Mouse (Mus musculus) hindbrain, embryonic 10.5 days (tissue): ENCODE results near the gene Clca2. TPM values are rescaled to one million over a fixed set of nuclear protein-coding genes. Genes with fewer than 3 reads are reported as not detected.

Source experiments
- DNase-seq: peaks from one replicate; pipeline ENCODE4 v3.0.0-alpha.2; 2017; ENCODE audit warnings: low spot score
- H3K27ac ChIP-seq: fragments of 300-500 bp; sonication (generic); 2 replicates; pipeline ENCODE4 v1.5.1; 2016; ENCODE audit warnings: mild to moderate bottlenecking, moderate library complexity
- H3K27me3 ChIP-seq: fragments of 300-500 bp; sonication (generic); 2 replicates; pipeline ENCODE4 v1.6.1; 2016; ENCODE audit warnings: mild to moderate bottlenecking; ENCODE audit not compliant: poor library complexity, insufficient read depth, severe bottlenecking
- H3K36me3 ChIP-seq: fragments of 300-500 bp; sonication (generic); 2 replicates; pipeline ENCODE4 v1.6.1; 2016; ENCODE audit warnings: mild to moderate bottlenecking, moderate library complexity
- H3K4me1 ChIP-seq: fragments of 300-500 bp; sonication (generic); replicated peaks from 2 replicates; pipeline ENCODE4 v1.6.1; 2016; ENCODE audit warnings: mild to moderate bottlenecking
- H3K4me3 ChIP-seq: fragments of 300-500 bp; sonication (generic); 2 replicates; pipeline ENCODE4 v1.5.1; 2016; ENCODE audit warnings: mild to moderate bottlenecking, moderate library complexity
- H3K9me3 ChIP-seq: fragments of 300-500 bp; sonication (generic); 2 replicates; pipeline ENCODE4 v1.6.1; 2016; ENCODE audit warnings: mild to moderate bottlenecking, moderate library complexity
- WGBS: fragments of 180-500 bp; shearing (Covaris S2); methylation state at CpG from one replicate; pipeline ENCODE4 v1.1.7; 2016; 5-methylcytosine and 5-hydroxymethylcytosine counted together
- polyA plus RNA-seq: library from polyadenylated mRNA; unstranded; fragments of >200 nt; fragmentation: Nextera tagmentation; extraction: Ambion mirVana; gene quantifications from 2 replicates; pipeline ENCODE4 v1.2.1, GENCODE M21; 2016

Gene Clca2
- polyA plus RNA-seq, 1 experiment from 2014 or later, result 0.17 TPM

DNA sequence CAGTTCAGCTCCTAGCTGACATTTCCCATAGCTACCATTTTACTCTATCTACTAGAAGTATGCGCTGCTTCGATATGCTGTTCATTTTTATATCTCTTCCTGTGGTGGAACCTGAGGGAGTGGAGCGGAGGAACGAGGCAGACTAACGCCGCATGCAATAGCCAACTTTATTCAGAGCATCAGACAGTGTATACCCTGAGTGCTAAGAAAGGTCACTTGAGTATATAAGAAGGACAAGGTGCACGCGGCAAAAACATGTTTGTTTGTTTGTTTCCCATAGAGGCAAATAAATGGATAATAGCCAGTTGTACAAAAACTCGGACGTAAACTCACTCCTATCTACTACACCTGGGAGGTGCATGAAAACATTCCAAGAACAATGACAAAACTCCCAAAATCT, 18.4 kb upstream of the Clca2 start:
- WGBS, result 87% methylated on average over 10 of the region's 10 CpGs
- Histone ChIP-seq H3K36me3 (no peaks in the 10 kb centered on the region), H3K4me1 (peaks cover 16% of the 10 kb centered on the region), H3K27ac (peak overlapping the region; percentile 99), H3K9me3 (no peaks in the 10 kb centered on the region), H3K4me3 (peak overlapping the region; percentile 78), H3K27me3 (no peaks in the 10 kb centered on the region)
- no peak for DNase-seq

DNA sequence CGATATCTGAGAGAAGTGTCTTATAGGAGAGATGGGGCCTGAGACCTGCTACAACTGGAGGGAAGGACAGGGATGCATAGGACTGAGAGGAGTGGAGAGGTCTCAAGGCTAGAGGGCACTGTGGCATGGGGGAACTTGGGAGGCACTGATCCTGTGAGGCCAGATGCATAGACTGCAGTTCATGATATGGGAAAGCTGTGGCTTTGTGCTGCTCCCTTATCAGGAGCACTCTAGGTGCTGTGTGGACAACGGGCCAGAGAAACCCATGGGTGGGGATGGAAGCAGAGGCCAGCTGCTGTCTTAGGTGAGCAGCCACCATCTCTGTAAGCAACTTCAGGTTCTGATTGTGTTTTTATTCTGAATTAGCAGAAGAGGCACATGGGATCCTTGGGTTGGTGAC, 15.9 kb upstream of the Clca2 start:
- 96% methylated on average over 2 of the region's 2 CpGs for WGBS
- no peak for DNase-seq
- Histone ChIP-seq H3K9me3 (no peaks in the 10 kb centered on the region), H3K36me3 (no peaks in the 10 kb centered on the region), H3K27me3 (no peaks in the 10 kb centered on the region), H3K4me1 (peaks cover 16% of the 10 kb centered on the region), H3K27ac (no peak overlapping the region), H3K4me3 (no peak overlapping the region)

DNA sequence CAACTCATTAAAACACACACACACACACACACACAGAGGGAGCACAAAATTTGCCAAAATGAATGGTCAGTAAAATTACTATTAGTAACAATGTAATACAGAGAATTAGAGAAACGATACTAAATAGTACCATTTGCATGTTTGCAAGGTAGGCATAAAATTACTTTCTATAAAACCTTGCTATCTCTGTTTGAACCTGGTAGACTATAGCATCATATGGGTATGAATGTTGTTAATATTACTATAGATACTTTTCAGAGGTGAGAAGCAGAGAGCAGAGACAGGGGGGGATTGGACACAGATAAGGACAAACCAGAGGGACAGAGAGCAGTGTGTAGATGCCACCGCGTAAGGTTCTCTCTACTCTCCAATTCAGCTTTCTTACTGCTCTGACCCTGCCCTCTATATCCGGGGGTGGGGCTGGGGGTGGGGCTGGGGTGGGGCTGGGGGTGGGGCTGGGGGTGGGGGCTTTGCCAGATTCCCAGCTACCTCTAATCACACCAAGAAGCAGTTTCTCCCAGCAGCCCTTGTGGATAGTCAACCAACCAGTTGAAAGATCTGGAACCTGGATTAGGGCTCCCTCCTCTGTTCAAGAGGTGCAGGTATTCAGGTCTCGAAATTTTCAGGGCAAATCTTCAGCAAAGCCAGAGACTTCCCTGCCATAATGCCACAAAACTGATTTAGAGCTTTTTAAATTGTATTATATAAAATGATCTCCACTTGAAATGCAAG, 6.7 kb upstream of the Clca2 start:
- 83% methylated on average over 5 of the region's 5 CpGs for WGBS
- no peak for DNase-seq
- Histone ChIP-seq H3K9me3 (no peaks in the 10 kb centered on the region), H3K4me3 (no peak overlapping the region), H3K4me1 (no peaks in the 10 kb centered on the region), H3K27ac (no peak overlapping the region), H3K27me3 (no peaks in the 10 kb centered on the region), H3K36me3 (no peaks in the 10 kb centered on the region)

DNA sequence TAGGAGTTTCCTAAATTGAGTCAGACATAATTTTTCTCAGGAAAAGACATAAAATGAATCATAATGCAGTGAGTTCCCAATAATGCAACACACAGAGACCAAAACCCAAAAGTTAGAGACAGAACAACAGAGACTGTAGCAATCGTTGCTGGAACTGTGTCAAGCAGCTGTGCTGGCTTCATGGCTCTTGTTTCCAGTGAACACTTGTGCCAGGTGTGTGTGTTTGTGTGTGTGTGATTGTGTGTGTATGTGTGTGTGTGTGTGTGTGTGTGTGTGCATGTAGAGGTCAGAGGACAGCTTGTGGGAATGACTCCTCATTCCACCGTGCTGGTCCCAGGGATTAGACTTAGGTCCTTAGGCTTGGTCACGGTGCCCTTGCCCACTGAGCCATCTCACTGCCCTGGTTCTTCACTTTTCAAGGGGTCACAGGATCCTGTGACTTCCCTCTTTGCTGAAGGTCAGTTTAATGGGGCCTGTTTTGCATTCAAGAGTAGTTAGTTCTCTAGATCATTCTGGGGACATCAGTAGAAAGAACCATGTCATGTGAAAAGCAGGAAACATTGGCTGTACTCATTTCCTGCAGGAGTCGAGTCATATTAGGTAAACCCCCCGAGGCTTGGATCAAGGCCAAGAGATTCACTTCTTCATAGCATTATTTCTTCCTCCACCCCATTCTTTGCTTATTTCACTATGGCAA, 6.0 kb upstream of the Clca2 start:
- Histone ChIP-seq H3K9me3 (no peaks in the 10 kb centered on the region), H3K27me3 (no peaks in the 10 kb centered on the region), H3K36me3 (no peaks in the 10 kb centered on the region), H3K4me3 (no peak overlapping the region), H3K27ac (no peak overlapping the region), H3K4me1 (no peaks in the 10 kb centered on the region)
- 89% methylated on average over 5 of the region's 5 CpGs for WGBS
- DNase-seq, result no peak

DNA sequence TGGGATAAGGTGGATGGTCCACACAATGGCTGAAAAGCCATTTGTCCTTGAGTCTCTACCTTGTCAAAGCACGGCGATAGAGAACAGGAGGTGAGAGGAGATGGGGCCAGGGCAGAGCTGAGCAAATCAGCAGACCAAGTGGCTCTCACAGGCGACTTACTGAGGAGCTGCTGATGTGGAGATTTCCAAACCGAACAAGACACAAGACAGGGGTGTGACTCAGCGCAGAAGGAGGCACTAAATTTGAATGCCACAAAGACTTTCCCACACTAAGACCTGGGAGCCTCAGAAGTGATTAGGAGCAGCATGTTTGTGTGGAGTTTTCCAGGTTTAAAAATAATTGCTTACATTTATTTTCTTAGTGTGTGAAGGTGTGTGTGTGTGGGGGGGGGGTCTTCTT, 4.5 kb upstream of the Clca2 start:
- Histone ChIP-seq H3K4me3 (no peak overlapping the region), H3K36me3 (no peaks in the 10 kb centered on the region), H3K9me3 (no peaks in the 10 kb centered on the region), H3K27me3 (no peaks in the 10 kb centered on the region), H3K27ac (no peak overlapping the region), H3K4me1 (no peaks in the 10 kb centered on the region)
- 76% methylated on average over 5 of the region's 5 CpGs for WGBS
- no peak for DNase-seq

DNA sequence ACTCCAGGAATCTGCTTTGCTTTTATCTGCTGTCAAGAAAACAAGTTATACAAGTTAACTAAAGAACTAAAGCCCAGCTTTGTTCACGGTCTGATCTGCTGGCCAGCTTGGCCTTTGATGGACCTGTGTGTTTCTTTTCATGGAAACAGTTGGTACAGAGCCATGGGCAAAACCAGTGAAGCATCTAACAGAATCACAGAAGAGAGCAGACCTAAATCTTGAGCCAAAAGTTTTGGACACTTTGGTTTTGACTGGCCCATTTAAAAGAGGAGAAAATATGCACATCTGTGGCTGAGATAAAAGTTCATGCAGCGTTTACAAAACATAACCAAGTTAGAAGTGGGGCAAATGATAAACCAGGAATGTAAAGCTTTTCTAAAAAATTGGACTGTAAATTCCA, 4.1 kb upstream of the Clca2 start:
- no peaks in the 10 kb centered on the region for H3K27me3 ChIP-seq
- no peaks in the 10 kb centered on the region for H3K36me3 ChIP-seq
- H3K4me3 ChIP-seq, result no peak overlapping the region
- no peak for DNase-seq
- H3K4me1 ChIP-seq, result no peaks in the 10 kb centered on the region
- H3K9me3 ChIP-seq, result no peaks in the 10 kb centered on the region
- 88% methylated on average over 2 of the region's 2 CpGs for whole genome bisulfite sequencing
- no peak overlapping the region for H3K27ac ChIP-seq

DNA sequence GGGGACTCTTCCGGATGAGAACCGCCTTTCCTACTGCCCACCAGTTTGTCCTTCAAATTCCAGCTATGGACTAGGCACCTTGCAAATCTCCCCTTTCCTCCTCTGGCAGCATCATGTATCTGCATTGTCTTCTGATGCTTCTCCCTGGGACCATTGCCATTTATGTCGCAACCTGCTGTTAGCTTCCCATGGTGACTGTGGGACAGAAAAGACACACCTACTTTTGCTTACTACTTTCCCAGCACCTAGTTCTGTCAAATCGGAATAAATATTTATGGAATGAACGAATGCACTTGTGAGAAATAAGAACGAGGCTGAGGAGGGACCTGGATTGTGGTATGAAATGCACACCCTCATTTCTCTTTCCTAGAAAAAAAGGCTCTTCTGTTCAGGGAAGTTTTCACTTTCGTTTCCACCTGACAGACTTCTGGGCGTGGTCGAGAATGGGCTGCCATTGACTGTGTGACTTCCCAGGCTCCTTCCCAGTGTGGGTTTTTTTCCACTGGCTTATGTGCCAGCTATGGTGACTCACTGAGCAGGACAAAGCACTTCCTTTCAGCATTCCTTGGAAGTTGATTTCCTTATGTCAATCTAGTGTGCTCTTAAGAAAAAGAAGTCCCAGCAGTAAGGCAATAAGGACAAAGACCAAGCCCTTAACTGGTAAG, 2.8 kb upstream of the Clca2 start:
- Histone ChIP-seq H3K4me1 (no peaks in the 10 kb centered on the region), H3K36me3 (no peaks in the 10 kb centered on the region)
- WGBS, result 85% methylated on average over 9 of the region's 9 CpGs

DNA sequence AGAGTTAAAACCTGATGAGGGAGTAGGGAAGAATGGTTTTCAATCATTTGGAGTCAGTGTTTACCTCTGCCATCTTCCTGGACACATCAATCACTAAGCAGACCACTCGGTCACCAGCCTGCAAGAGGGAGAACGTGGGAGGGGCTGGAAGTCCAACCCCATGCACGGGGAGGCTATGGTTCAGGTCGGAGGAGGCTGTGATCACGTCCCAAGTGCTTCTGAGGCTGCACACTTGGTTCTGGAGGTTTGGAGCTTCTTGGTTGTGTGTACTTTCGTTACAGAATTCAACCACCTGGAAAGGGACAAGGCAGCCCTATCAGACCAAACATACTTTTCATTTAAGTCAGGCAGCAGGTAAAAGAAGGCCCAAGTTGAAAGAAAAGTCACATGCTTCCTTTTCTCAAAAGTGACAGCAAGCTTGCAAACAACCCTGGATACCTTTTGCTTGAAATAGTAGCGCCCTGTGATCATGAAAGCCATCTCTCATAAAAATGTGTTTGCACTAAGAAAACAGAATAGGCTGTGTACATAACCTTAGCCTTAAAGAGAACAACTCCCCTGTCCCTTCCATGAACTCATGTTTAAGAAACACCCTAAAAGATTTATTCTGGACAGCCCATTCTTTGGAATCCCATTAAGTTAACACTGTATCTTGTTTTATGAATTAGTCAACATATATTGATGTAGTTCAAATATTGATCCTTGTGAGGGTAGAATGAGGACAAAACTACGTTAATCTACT, 11.2 kb downstream of the Clca2 start:
- H3K36me3 ChIP-seq, result no peaks in the 10 kb centered on the region
- no peaks in the 10 kb centered on the region for H3K9me3 ChIP-seq
- H3K27ac ChIP-seq, result no peak overlapping the region
- 84% methylated on average over 8 of the region's 8 CpGs for WGBS
- H3K27me3 ChIP-seq, result no peaks in the 10 kb centered on the region
- no peaks in the 10 kb centered on the region for H3K4me1 ChIP-seq
- H3K4me3 ChIP-seq, result no peak overlapping the region
- DNase-seq, result no peak

More for the DNA sequence above, 2.8 kb upstream of the Clca2 start:
- H3K27ac ChIP-seq, result no peak overlapping the region
- no peaks in the 10 kb centered on the region for H3K9me3 ChIP-seq
- H3K27me3 ChIP-seq, result no peaks in the 10 kb centered on the region
- DNase-seq, result no peak
- H3K4me3 ChIP-seq, result no peak overlapping the region

DNA sequence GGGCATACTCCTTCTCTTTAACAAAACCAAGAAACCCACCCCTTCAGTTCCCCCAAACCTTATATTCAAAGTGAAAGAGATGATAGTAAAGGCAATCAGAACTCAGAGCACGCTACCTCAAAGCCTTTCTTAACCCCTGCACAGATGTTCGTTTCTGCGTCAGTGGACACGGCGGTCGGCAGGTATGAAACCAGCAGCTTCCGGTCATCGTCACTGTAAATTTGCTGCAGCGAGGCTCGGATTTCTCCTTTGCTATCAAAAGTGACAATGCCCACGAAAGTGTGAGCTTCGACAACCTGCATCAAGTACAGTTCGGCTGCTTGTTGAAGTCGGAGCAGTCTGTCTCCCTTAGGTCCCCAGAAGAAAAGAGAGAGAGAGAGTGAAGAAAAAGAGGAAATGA, 13.1 kb downstream of the Clca2 start:
- Histone ChIP-seq H3K9me3 (no peaks in the 10 kb centered on the region), H3K4me3 (no peak overlapping the region), H3K27me3 (no peaks in the 10 kb centered on the region), H3K36me3 (no peaks in the 10 kb centered on the region), H3K27ac (no peak overlapping the region), H3K4me1 (no peaks in the 10 kb centered on the region)
- 96% methylated on average over 14 of the region's 14 CpGs for WGBS
- DNase-seq, result no peak

DNA sequence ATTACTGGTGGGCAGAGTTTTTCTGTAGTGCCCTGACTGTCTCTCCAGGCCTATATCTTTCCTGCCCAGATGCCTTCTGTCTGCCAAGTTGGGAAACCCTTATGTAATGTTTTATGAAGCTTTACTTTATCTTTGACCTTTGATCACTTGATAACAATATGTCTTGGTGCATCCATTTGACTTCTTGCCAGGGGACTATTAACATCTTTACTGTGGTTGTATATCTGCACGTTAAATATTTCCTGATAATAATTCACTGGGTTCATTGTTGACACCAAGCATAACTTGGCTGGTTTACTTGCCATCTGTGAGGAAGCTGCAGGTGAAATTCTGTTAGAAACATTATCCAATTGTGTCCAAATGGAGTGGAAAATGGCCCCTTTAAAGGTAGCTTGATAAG, 16.2 kb downstream of the Clca2 start:
- H3K27me3 ChIP-seq, result no peaks in the 10 kb centered on the region
- no peaks in the 10 kb centered on the region for H3K36me3 ChIP-seq
- no peak for DNase-seq
- H3K9me3 ChIP-seq, result no peaks in the 10 kb centered on the region
- WGBS, result 92% methylated on average over 1 of the region's 1 CpGs
- H3K4me1 ChIP-seq, result no peaks in the 10 kb centered on the region
- no peak overlapping the region for H3K4me3 ChIP-seq
- no peak overlapping the region for H3K27ac ChIP-seq

DNA sequence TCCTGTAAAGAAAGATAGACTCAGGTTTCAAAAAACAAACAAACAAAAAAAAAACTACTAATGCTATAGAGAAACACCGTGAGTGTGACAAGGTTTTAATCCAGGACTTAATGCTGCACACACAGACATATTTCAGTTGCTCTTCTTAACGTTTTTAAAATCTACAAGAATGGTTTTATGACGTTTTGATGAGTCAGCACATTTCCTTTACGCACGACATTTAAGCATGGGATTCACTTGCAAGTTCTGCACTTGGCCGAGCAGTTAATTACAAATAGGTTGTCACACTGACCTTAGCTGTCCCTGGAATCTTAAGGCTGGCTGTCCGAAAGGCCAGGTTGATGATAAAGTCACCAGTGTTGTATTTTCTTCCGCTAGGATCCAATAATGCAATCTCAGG, 18.3 kb downstream of the Clca2 start:
- Histone ChIP-seq H3K9me3 (no peaks in the 10 kb centered on the region), H3K36me3 (no peaks in the 10 kb centered on the region), H3K27ac (no peak overlapping the region), H3K4me1 (0 out of 2 replicates have a peak, but pooled peaks cover 4% of the 10 kb centered on the region), H3K4me3 (no peak overlapping the region), H3K27me3 (no peaks in the 10 kb centered on the region)
- no peak for DNase-seq
- WGBS, result 84% methylated on average over 8 of the region's 8 CpGs

DNA sequence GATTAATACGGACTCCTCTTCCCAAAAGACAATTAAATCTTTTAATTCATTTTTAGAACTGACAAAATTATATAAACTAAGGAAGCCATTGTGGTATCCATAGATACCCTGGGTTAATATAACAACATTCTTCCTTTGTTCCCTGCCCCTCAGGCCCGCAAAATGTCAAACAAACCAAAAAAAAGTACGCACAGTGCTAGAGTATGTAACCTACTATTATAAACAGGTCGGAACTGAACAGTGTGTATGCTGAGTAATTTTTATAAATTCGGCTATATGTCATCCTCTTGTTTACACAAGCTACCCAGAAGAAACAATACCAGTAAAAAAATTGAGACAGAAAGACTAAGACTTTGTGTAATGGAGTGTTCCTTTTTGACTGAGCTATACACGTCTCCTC, 20.8 kb downstream of the Clca2 start:
- WGBS, result 87% methylated on average over 6 of the region's 6 CpGs
- no peaks in the 10 kb centered on the region for H3K9me3 ChIP-seq
- H3K4me3 ChIP-seq, result no peak overlapping the region
- no peaks in the 10 kb centered on the region for H3K27me3 ChIP-seq
- DNase-seq, result no peak
- H3K36me3 ChIP-seq, result no peaks in the 10 kb centered on the region
- no peak overlapping the region for H3K27ac ChIP-seq
- H3K4me1 ChIP-seq, result 0 out of 2 replicates have a peak, but pooled peaks cover 4% of the 10 kb centered on the region

DNA sequence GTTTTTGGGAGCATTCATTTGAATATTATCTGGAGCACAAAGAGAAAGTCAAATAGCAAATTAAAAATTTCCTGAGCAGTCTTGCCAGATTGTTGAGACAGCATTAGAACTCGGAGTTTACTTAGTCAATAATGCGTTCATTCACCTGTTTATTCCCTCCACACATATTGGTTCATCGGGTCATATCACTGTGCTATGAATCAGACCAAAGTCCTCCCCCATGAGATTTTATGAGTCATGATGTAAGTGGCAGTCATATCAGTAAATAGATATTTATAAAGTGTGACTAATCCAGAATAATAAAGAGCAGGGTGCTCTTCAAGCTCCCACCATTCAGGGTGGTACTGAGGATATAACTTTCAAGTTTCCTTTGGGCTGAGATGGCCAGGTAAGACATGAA, 26.9 kb downstream of the Clca2 start:
- H3K36me3 ChIP-seq, result no peaks in the 10 kb centered on the region
- no peaks in the 10 kb centered on the region for H3K4me1 ChIP-seq
- WGBS, result 97% methylated on average over 3 of the region's 3 CpGs
- no peak for DNase-seq
- no peak overlapping the region for H3K4me3 ChIP-seq
- no peaks in the 10 kb centered on the region for H3K9me3 ChIP-seq
- no peak overlapping the region for H3K27ac ChIP-seq
- H3K27me3 ChIP-seq, result no peaks in the 10 kb centered on the region
